Mouse (Mus musculus): ENCODE results near the gene Zhx3.

- TF ChIP-seq POLR2A (IDR thresholded peaks at IDR 0.05; ENCODE audit: borderline replicate concordance, extremely low read depth, low read depth, low read length) (peak; percentile 35; the same call in 1 of the 2 replicates), CTCF (IDR thresholded peaks at IDR 0.05; ENCODE audit: insufficient read depth, low read length) (no peak)
Measured at GRCm38 (mm10) chr2:160883912-160884311, 11.1 kb upstream of the Zhx3 start.

Data from lung, adult 2 months (tissue).